Mouse (Mus musculus) gonadal fat pad, adult 2 months (tissue): ENCODE data around the gene Mrpl27. TPM values are rescaled to one million over a fixed set of nuclear protein-coding genes. Genes with fewer than 3 reads are reported as not detected.
"Not testable (repeated sequence)": the region's sequence is repeated elsewhere in the genome, so short reads cannot be mapped to it uniquely, and the experiment has no call there.

Source experiments
- DNase-seq: peaks from one replicate; pipeline ENCODE4 v3.0.0-alpha.2; 2012; ENCODE audit warnings: low read depth
- polyA plus RNA-seq: library from polyadenylated mRNA; depleted of rRNA; stranded (reverse); fragments of >200 nt; gene quantifications from 2 replicates; pipeline ENCODE4 v1.2.3, GENCODE M21; 2012

Gene Mrpl27
- polyA plus RNA-seq, 1 experiment, result 73.0 TPM

DNA sequence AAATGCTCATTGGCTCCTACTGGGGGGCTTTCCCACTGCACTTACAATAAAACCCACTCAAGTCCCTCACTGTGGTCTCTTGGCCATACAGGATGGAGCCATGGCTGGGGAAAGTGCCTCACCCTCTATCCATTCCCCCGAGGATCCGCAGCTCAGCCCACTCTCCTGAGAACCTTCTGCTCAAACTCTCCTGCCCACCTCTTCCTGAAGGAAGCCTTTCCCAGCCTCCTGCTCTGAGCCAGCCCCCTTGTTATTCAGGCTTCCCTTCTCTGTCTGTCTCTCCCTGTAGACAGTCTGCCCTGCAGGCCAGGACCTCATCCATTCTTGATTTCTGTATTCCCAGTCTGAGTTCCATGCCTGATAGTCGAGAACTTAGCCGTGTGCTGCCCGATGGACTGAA is 21.4 kb downstream of the Mrpl27 start:
- no peak for DNase-seq

DNA sequence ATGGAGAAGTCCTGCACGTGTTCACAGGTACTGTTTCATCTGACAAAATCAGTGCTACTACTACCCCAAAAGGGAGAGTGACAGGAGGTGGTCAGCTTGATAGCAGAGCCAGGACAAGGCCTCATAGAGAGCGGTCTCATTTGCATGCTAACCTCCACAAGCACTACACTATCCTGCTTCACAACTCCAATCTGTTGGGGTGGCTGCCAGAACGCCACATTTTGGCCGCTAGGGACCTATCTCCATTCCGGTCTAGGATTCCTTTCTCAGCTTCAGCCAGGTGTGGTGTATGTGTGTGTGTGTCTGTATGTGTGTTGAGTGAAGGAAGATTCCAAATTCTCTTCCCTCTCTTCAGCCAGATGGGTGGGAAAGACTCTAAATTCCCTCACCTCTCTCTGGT is 21.9 kb downstream of the Mrpl27 start:
- DNase-seq, result no peak

DNA sequence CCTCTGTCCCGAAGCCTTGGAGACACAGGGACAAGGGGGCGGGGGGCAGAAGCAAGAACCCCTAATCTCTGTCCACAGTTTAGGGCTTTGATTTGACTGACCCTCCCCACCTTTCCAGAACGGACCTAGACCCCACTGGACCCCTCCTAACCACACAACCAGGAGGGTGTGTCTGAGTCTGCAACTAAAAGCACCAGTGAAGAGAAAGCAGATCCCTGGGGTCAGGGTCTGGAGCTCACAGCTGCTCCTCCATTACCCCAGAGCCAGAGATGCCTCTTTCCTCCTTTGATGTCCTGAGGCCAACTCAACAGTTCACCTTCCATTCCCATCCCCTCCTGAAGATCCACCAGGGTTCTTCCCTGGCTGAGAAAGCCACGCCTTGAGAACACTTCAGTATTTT is 22.7 kb downstream of the Mrpl27 start:
- DNase-seq, result no peak

DNA sequence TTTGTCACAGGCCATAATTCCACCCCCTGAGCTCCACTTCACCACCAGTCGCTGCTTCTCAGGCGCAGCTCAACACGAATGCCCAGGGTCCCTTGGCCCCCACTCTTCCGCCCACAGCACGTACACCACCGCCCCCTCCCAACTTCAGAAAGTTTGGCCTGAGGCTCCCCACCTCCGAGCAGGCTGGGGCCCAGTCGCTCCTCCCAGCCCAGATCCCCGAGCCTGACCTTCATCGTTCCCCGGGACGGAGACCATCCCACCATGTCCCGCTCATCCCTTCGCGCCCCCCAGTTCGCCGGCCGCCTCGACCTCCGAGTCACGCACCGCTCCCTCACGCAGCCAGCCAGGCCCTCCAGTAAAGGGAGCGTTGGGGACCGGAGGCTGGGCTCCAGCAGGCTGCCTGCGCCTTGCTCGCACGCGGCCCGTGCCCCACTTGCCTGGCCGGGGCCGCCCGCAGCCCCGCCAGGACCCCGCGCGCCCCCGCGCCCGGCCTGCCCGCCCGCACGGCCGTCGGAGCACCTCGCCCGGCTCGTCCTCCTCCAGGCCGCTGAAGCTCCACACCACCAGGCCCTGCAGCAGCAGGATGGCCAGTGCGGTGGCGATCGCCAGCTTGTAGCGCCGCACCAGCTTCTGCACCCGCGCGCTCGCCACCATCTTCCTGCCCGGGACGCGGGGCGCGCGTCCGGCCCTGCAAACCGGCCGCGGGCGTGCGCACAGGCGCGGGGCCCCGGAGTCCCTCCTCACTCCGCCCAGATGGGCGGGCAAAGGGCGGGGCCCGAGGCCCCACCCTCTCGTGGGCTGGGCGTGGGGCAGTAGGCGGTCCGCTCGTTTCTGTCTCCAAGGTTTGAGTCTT is 23.4 kb downstream of the Mrpl27 start, which contains the start of gene Xylt2:
Xylt2 (minus strand) TSS at position 762 of the 853 bp plus-strand sequence.
- peak; percentile 20 for DNase-seq

DNA sequence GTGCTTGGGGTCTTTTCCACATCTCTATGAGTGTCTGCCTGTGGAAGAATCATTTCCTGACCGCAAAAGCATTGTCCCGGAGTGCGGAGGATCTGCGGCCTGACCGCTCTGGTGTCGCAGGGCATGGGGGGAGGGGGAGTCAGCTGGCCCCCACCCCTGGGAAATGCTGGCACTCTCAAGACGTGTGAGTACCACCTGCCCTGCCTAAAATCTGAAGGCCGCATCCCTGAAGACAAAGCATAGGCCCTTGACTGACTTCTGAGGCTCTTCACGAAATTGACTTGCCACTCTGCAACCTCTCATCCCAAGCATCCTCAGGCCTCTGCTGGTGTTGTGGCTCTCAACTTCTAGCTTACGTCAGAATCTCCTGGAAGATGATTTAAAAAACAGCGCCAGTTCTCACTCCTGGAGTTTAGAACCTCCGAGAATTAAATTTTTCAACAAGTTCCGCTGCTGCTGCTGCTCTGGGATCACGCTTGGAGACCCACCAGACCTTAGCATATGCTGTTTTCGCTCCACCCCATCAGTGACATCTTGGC is 24.1 kb downstream of the Mrpl27 start:
- no peak for DNase-seq

DNA sequence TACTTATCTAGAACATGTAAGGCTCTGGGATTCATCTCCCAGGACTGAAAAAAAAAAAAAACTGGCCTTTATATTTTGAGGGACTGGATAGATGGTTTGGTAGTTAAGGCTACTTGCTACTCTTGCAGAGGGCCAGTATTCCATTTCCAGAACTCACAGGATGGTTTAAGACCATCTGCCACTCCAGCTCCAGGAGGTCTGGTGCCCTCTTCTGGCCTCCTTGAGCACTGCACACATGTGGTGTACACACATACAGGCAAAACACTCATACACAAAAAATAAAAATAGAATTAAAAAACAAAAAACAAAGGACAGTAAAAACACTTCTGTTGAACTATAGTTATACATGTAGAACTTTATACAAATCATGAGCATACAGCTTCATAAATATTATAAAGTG is 27.1 kb downstream of the Mrpl27 start:
- DNase-seq, result no peak

DNA sequence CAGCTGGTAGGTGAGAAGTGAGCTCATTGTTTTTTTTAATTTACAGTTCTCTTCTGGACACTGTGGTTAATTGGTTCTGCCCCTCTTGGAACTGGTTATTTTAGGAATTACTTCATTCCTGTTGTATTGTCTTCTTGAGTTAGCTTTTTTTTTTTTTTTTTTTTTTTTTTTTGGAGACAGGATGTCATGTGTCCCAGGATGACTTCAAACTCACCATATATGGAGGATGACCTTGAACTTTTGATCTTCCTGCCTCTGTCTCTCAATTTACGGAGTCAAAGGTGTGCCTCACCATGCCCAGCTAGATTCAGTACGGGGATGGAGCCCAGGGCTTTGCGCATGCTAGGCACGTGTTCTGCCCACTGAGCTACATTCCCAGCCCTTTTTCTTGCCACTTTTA is 28.1 kb downstream of the Mrpl27 start:
- DNase-seq, result no peak

DNA sequence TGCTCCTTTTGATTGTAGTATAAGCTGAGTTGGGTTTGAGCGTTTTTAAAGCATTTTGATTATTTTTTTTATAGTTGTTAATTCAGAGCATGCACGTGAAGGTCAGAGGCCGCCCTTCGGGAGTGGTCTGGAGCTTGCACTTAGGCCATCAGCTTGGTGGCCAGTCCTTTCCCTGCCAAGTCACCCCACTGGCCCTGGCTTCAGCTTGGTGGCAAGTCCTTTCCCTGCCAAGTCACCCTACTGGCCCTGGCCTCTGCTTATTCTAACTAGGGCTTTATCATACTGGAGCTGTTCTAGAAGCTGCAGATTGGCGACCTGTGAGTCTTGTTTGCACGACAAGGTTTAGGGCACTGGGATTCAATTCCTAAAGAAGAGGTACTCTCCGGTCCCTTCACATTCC is 28.9 kb downstream of the Mrpl27 start:
- no peak for DNase-seq

DNA sequence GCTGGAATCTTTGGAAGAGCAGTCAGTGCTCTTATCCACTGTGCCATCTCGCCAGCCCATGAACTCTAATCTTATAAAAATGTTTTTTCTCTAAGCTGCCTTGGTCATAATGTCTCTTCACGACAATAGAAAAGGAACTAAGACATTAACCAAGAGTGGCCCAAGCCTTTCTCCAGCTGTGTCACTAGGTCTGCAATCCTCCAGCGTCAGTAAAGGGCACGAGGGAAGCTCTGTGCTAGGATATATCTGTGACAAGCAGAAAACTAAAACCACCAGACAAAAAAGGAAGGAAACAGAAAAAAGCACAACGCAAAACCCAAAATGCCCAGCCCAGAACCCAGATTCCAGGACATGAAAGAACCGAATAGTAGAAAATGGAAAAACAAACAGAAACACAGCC is 33.6 kb downstream of the Mrpl27 start:
- DNase-seq, result no peak

DNA sequence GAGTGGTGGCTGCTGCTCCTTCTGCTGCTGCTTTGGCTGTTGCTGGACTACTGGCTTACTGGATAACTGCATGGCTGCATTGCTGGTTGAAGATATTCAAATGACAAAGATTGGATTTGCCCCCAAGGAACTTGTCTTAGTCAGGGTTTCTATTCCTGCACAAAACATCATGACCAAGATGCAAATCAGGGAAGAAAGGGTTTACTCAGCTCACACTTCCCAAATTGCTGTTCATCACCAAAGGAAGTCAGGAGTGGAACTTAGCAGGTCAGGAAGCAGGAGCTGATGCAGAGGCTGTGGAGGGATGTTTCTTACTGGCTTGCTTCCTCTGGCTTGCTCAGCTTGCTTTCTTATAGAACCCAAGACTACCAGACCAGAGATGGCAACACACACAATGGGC is 38.9 kb downstream of the Mrpl27 start:
- not testable (repeated sequence) for DNase-seq

DNA sequence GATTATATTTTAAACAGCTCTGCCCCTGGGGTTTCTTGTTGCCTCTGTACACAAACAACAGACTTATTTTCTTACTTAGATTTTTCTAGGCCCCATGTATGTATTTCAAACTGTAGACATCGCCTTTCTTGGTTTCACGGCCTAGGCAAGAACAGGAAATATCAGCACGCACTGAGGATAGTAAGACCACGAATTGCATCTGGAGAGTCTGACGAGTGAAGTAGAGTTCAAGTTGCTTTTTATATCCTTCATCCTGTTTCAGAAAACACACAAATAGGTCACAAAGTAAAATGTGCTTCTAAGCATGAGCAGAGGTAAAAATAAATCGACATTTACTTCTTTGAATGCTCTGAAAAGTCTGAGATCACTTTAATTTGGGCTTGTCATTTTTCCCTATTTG is 41.9 kb downstream of the Mrpl27 start:
- no peak for DNase-seq

DNA sequence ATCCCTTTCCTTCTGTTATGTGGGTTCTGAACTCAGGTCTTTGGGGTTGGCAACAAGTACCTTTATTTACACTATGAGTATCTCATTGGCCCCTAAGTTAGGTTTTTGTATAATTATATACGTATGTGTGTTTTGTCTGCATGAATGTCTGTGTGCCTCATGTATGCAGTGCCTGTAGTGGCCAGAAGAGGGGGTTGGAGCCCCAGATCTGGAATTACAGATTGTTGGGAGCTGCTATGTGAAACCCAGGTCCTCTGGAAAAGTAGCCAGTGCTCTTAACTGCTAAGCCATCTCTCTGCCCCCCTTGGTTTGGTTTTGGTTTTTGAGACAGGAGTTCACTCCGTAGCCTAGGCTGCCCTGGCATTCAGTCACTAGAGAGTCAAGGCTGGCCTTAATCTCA is 43.6 kb downstream of the Mrpl27 start:
- DNase-seq, result no peak

DNA sequence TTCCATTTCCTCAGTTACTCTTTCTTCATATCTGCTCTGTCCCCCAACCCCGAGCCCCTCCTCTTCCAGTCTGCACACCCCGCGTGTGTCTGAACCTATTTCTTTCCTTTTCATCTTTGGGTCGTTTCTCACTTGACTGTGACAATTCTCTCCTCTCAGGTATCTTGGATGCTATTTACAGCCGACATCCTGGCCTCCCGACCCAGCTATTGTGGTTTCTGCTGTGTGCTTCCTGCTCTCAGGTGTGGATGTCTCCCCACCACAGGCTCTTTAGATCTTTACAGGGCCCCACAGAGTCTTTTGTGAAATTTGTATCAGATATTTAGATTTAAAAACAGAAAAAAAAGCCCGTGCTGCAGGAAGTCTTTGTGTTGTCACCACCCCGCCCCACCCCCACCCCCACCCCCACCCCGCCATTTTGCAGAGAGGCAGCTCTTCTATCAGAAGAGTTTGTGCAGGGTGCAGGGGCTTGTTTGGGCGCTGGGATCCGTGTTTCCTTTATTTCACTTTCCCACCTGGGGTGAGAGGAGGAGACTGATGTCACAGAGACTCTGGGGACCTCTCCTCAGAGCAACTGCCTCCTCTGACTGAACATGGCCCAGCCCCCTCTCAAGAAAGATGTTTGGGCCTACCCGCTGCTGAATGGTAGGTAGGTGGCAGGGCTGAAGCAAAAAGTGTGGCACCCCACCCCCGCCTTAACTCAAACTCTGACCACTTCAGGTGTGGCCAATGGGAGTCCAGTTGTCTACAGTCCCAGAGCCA is 44.3 kb downstream of the Mrpl27 start:
- DNase-seq, result no peak

DNA sequence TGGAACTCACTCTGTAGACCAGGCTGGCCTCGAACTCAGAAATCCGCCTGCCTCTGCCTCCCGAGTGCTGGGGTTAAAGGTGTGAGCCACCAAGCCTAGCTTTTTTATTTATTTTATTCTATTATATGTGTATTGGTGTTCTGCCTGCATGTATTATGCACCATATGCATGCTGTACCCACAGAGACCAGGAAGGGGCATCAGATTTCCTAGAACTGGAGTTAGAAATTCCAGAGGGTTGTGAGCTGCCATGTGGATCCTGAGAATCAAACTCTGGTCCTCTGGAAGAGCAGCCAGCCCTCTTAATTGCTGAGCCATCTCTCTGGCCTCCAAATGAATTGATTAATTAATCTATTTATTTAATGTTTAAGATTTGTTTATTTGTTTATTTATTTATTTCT is 45.8 kb downstream of the Mrpl27 start:
- DNase-seq, result no peak

DNA sequence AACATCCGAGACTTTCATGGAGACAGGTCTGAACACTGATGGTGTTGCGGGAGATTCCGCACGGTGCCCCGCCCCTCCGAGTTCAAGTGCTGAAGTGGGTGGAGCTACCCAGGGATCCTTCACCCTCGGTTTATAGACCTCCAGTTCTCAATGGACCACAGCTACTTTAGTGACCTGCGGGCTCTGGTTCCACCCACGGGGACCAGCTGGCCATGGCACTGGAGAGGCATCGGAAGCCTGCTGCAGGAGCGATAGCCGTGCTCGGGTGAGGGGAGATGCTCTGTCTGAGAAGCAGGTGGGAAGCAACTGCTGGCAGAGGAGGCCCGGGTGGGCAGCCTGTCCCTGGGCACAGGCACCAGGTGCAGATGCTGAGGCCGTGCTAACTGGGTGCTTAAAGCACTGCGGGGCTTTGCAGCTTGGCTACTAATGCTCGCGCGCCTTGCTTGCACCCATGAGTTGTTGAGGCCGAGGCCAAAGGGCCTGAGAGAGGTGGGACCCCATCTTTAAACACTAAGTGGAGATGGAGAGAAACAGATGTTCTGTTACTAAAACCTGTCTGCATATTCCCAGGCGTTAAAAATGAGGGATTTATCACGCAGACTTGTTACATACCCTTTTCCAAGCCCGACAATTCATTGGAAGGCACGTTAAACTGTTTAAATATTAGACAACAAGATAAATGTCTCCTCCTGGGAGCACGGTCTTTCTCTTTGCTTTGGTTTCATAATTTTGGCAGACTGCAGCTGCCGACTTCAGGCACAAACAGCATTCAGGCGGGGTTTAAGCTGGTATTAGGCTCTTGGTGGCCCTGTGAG is 48.0 kb downstream of the Mrpl27 start:
- DNase-seq, result no peak

DNA sequence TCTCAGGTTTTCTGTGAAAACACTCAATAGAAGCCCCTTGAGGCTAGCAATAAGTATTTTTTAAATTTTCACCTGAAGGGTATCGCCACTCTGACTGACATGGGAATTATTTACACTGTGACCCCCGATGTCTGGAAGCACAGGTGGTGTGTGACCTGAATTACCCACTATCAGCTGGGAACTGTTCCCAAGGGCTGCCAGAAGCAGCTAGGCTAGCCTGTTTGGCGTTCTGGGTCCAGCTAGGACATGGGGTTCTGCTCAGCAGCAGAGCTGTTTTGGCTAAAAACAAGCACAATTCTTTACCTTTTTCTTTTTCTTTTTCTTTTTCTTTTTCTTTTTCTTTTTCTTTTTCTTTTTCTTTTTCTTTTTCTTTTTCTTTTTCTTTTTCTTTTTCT is 48.6 kb downstream of the Mrpl27 start:
- DNase-seq, result no peak

DNA sequence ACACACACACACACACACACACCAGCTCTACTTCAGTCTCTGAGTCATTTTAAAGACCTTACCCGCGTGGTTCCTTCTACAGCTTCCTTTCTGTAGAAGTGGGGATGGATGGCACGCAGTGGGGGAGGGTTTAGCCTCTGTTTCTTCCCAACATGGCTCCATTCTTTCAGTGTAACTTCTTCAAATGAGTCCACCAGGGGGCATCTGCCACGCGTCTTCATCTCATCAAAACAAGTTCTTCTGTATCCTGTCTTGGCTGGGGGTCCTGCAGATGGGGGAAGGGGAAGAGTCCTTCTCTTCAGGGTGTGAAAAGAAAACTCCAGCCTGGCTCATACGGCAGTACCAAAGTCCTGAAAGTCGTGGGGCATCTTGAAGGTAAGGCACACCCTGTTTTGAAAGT is 50.5 kb downstream of the Mrpl27 start:
- no peak for DNase-seq

DNA sequence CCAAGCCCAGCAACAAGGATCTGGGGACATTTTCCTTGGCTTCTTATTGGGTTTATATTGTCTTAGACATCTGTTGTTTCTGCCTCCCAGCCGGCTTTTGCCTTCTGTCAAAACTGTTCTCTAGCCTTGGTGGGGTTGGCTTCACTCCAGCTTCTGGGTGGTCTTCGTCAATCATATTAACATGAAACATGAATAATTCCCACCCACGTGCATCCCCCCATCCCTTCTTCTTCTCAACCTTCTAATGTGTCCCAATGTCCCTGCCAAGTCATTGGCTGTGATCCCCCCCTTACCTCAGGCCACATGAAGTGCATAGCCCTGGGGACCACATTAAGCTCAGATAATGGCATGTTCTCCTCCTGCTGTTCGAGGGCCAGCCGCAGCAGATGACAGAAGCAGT is 50.9 kb downstream of the Mrpl27 start, which contains the start of gene Gm11541:
Gm11541 (minus strand) TSS at position 28 of the 400 bp plus-strand sequence.
- DNase-seq, result no peak
